Mouse (Mus musculus): ENCODE data around the gene Dph5. TPM values are rescaled to one million over a fixed set of nuclear protein-coding genes. Genes with fewer than 3 reads are reported as not detected.
A peak's percentile ranks its signal among the peaks of the same experiment; 100 is the strongest.

Dph5 gene
- polyA plus RNA-seq, 1 experiment = 10.2 TPM

- Histone ChIP-seq H3K4me1 (ENCODE audit: control insufficient read depth, insufficient read depth, insufficient read length) (peaks cover 6% of the 10 kb centered on the region; the same call in 1 of the 2 replicates), H3K36me3 (ENCODE audit: control insufficient read depth, insufficient read depth, low read length) (peaks cover 11% of the 10 kb centered on the region), H3K4me3 (ENCODE audit: extremely low read depth, insufficient read depth, insufficient read length) (no peak overlapping the region), H3K27ac (ENCODE audit: insufficient read depth, low read length) (peak overlapping the region; percentile 85), H3K27me3 (ENCODE audit: control insufficient read depth, insufficient read depth, low read length) (no peaks in the 10 kb centered on the region)
- 79% methylated on average over 14 of the region's 14 CpGs for WGBS
- peak in 1 of 2 experiments; percentile 62 for DNase-seq (ENCODE audit: low read depth in 1 of 2, low spot score in 2 of 2)
- TF ChIP-seq CTCF (IDR thresholded peaks at IDR 0.05; ENCODE audit: extremely low read depth, insufficient read depth, insufficient read length, insufficient replicate concordance) (no peak), POLR2A (IDR thresholded peaks at IDR 0.05; ENCODE audit: low read depth, low read length) (no peak)
Measured at GRCm38 (mm10) chr3:115971891-115972646, 84.4 kb downstream of the Dph5 start.

GRCm38 (mm10) chr3:115974228-115974627 is 86.6 kb downstream of the Dph5 start:
- peaks cover 18% of the 10 kb centered on the region for H3K36me3 ChIP-seq (ENCODE audit: control insufficient read depth, insufficient read depth, low read length)
- TF ChIP-seq CTCF (IDR thresholded peaks at IDR 0.05; ENCODE audit: extremely low read depth, insufficient read depth, insufficient read length, insufficient replicate concordance) (no peak), POLR2A (IDR thresholded peaks at IDR 0.05; ENCODE audit: low read depth, low read length) (no peak)
- H3K4me1 ChIP-seq (ENCODE audit: control insufficient read depth, insufficient read depth, insufficient read length) = peaks cover 3% of the 10 kb centered on the region; the same call in 1 of the 2 replicates
- 70% methylated on average over 6 of the region's 6 CpGs for WGBS
- peak; percentile 31 to 41 for DNase-seq (ENCODE audit: low read depth in 1 of 2, low spot score in 2 of 2)
- H3K4me3 ChIP-seq (ENCODE audit: extremely low read depth, insufficient read depth, insufficient read length) = no peak overlapping the region
- no peaks in the 10 kb centered on the region for H3K27me3 ChIP-seq (ENCODE audit: control insufficient read depth, insufficient read depth, low read length)
- H3K27ac ChIP-seq (ENCODE audit: insufficient read depth, low read length) = peak overlapping the region; percentile 89

GRCm38 (mm10) chr3:115974995-115975394 is 87.4 kb downstream of the Dph5 start:
- TF ChIP-seq POLR2A (IDR thresholded peaks at IDR 0.05; ENCODE audit: low read depth, low read length) = no peak
- no peak for TF ChIP-seq CTCF (IDR thresholded peaks at IDR 0.05; ENCODE audit: extremely low read depth, insufficient read depth, insufficient read length, insufficient replicate concordance)
- peaks cover 2% of the 10 kb centered on the region; the same call in 1 of the 2 replicates for H3K4me1 ChIP-seq (ENCODE audit: control insufficient read depth, insufficient read depth, insufficient read length)
- H3K4me3 ChIP-seq (ENCODE audit: extremely low read depth, insufficient read depth, insufficient read length) = no peak overlapping the region
- 88% methylated on average over 10 of the region's 10 CpGs for WGBS
- no peak for DNase-seq (ENCODE audit: low read depth in 1 of 2, low spot score in 2 of 2)
- H3K27ac ChIP-seq (ENCODE audit: insufficient read depth, low read length) = peak overlapping the region; percentile 68
- H3K27me3 ChIP-seq (ENCODE audit: control insufficient read depth, insufficient read depth, low read length) = no peaks in the 10 kb centered on the region
- H3K36me3 ChIP-seq (ENCODE audit: control insufficient read depth, insufficient read depth, low read length) = peaks cover 22% of the 10 kb centered on the region

GRCm38 (mm10) chr3:115979000-115979399 is 91.4 kb downstream of the Dph5 start:
- peak in 1 of 2 experiments; percentile 33 for DNase-seq (ENCODE audit: low read depth in 1 of 2, low spot score in 2 of 2)
- 4% methylated on average over 1 of the region's 1 CpGs for WGBS
- Histone ChIP-seq H3K27ac (ENCODE audit: insufficient read depth, low read length) (no peak overlapping the region), H3K27me3 (ENCODE audit: control insufficient read depth, insufficient read depth, low read length) (no peaks in the 10 kb centered on the region), H3K4me1 (ENCODE audit: control insufficient read depth, insufficient read depth, insufficient read length) (no peaks in the 10 kb centered on the region), H3K36me3 (ENCODE audit: control insufficient read depth, insufficient read depth, low read length) (peaks cover 37% of the 10 kb centered on the region), H3K4me3 (ENCODE audit: extremely low read depth, insufficient read depth, insufficient read length) (no peak overlapping the region)
- TF ChIP-seq CTCF (IDR thresholded peaks at IDR 0.05; ENCODE audit: extremely low read depth, insufficient read depth, insufficient read length, insufficient replicate concordance) (no peak), POLR2A (IDR thresholded peaks at IDR 0.05; ENCODE audit: low read depth, low read length) (no peak)

GRCm38 (mm10) chr3:115983217-115983616 is 95.6 kb downstream of the Dph5 start:
- no peak overlapping the region for H3K27ac ChIP-seq (ENCODE audit: insufficient read depth, low read length)
- no peaks in the 10 kb centered on the region for H3K4me1 ChIP-seq (ENCODE audit: control insufficient read depth, insufficient read depth, insufficient read length)
- DNase-seq (ENCODE audit: low read depth in 1 of 2, low spot score in 2 of 2) = no peak
- TF ChIP-seq POLR2A (IDR thresholded peaks at IDR 0.05; ENCODE audit: low read depth, low read length) (no peak), CTCF (IDR thresholded peaks at IDR 0.05; ENCODE audit: extremely low read depth, insufficient read depth, insufficient read length, insufficient replicate concordance) (no peak)
- H3K27me3 ChIP-seq (ENCODE audit: control insufficient read depth, insufficient read depth, low read length) = no peaks in the 10 kb centered on the region
- H3K36me3 ChIP-seq (ENCODE audit: control insufficient read depth, insufficient read depth, low read length) = peaks cover 42% of the 10 kb centered on the region
- H3K4me3 ChIP-seq (ENCODE audit: extremely low read depth, insufficient read depth, insufficient read length) = no peak overlapping the region
- 97% methylated on average over 8 of the region's 8 CpGs for WGBS

Other genes starting within 250 kb of the Dph5 start
- gene S1pr1, start 172.8 kb upstream of the Dph5 start, polyA plus RNA-seq (2012; rRNA removed) = 138 and 187 TPM in 2 replicates
- gene Slc30a7, start 119.6 kb downstream of the Dph5 start, polyA plus RNA-seq (2012; rRNA removed) = 7.8 TPM in 2 replicates
- 4.4 and 4.7 TPM in 2 replicates for gene Extl2, start 119.6 kb downstream of the Dph5 start, polyA plus RNA-seq (2012; rRNA removed)
- gene Vcam1, start 241.9 kb downstream of the Dph5 start, polyA plus RNA-seq (2012; rRNA removed) = 32.8 and 51.8 TPM in 2 replicates

Measured in spleen, adult 2 months (tissue).